Mouse (Mus musculus) ES-E14 (cell line): ENCODE data around the gene Ewsr1. TPM values are rescaled to one million over a fixed set of nuclear protein-coding genes. Genes with fewer than 3 reads are reported as not detected.

Experiments used
- DNase-seq: peaks from one replicate; pipeline ENCODE4 v3.0.0-alpha.2; 2013; ENCODE audit warnings: low read depth, low spot score
- H3K27ac ChIP-seq: 2 replicates; pipeline ENCODE4 v1.5.1; 2012; ENCODE audit warnings: low read depth, mild to moderate bottlenecking, low read length, moderate library complexity, mixed read lengths; ENCODE audit not compliant: poor library complexity, insufficient read depth, severe bottlenecking
- H3K36me3 ChIP-seq: 2 replicates; pipeline ENCODE4 v1.6.1; 2012; ENCODE audit warnings: mild to moderate bottlenecking, low read length, moderate library complexity, mixed read lengths; ENCODE audit not compliant: control insufficient read depth, poor library complexity, insufficient read depth, severe bottlenecking
- H3K4me1 ChIP-seq, 2 experiments: fragments of 150-350 bp in 1 of 2; sonication (generic) in 1 of 2; 2 replicates each; pipeline ENCODE4 v1.6.1; 2012; ENCODE audit warnings: low read length in 2 of 2, mild to moderate bottlenecking in 1 of 2, mixed read lengths in 1 of 2; ENCODE audit not compliant: control insufficient read depth in 2 of 2, insufficient read depth in 2 of 2, poor library complexity in 1 of 2
- H3K4me3 ChIP-seq, 2 experiments: fragments of 150-350 bp in 1 of 2; sonication (generic) in 1 of 2; 2 replicates each; pipeline ENCODE4 v1.5.1; 2012; ENCODE audit warnings: low read length in 2 of 2, low read depth in 1 of 2, mild to moderate bottlenecking in 1 of 2, mixed read lengths in 1 of 2; ENCODE audit not compliant: insufficient read depth in 1 of 2, poor library complexity in 1 of 2, severe bottlenecking in 1 of 2
- H3K9ac ChIP-seq: 2 replicates; pipeline ENCODE4 v1.6.1; 2012; ENCODE audit warnings: low read depth, mild to moderate bottlenecking, low read length, mixed read lengths; ENCODE audit not compliant: poor library complexity, insufficient read depth, severe bottlenecking
- H3K9me3 ChIP-seq: fragments of 150-350 bp; sonication (generic); 2 replicates; pipeline ENCODE4 v1.6.1; 2012; ENCODE audit warnings: low read depth, mild to moderate bottlenecking, low read length; ENCODE audit not compliant: control insufficient read depth, insufficient read depth
- CHD2 ChIP-seq: IDR thresholded peaks from 2 replicates; pipeline ENCODE4 v1.6.1; 2014; ENCODE audit warnings: mild to moderate bottlenecking, low read depth, low read length, inconsistent platforms
- HCFC1 ChIP-seq: IDR thresholded peaks from 2 replicates; pipeline ENCODE4 v1.6.1; 2012; ENCODE audit warnings: low read length, inconsistent platforms, borderline replicate concordance; ENCODE audit not compliant: insufficient read depth
- MAFK ChIP-seq: IDR thresholded peaks from 2 replicates; pipeline ENCODE4 v1.6.1; 2014; ENCODE audit warnings: mild to moderate bottlenecking, low read depth, low read length, inconsistent platforms; ENCODE audit not compliant: insufficient read depth
- ZC3H11A ChIP-seq: IDR thresholded peaks from 2 replicates; pipeline ENCODE4 v1.6.1; 2012; ENCODE audit warnings: low read depth, mild to moderate bottlenecking, inconsistent platforms, low read length, borderline replicate concordance
- ZNF384 ChIP-seq: IDR thresholded peaks from 2 replicates; pipeline ENCODE4 v1.6.1; 2012; ENCODE audit warnings: low read depth, low read length, inconsistent platforms
- in situ Hi-C, 2 experiments: fragments of 600-800 bp; cut with MboI; formaldehyde crosslinking; loops; one replicate each; pipeline ENCODE4 v1.15.1; 2025; ENCODE audit warnings: low sequenced_read_pairs in 2 of 2, inconsistent platforms in 1 of 2; ENCODE audit not compliant: unreplicated experiment in 2 of 2
- total RNA-seq: library from RNA; depleted of rRNA; stranded (reverse); fragments of 300-350 nt; gene quantifications from 2 replicates; pipeline ENCODE4 v1.2.3, GENCODE M21; 2012

Gene Ewsr1
- total RNA-seq, 1 experiment = 396 TPM

DNA sequence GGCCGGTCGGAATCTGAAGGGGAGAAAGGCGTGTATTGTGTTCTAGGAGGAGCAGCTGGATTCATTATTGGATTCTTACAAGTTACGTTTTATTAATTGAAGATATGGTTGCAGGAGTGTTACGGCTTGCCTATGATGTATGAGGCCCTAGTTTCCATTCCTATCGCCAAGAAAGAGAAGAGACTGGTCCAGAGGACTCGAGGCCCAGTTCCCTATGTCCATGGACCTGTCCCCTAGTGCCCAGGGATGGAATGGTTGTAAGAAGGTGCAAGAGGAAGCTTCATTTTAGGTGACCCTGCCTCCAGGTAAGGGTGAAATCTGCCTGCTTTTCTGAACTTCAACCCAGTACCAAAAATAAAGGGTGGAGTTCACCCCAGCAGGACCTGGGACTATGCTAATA is 1.2 kb upstream of the Ewsr1 start:
- H3K27ac ChIP-seq = peak overlapping the region; percentile 94; the same call in 1 of the 2 replicates
- H3K4me1 ChIP-seq = peaks cover 5 to 11% of the 10 kb centered on the region in 2 experiments; a peak in 3 of 4 replicates
- no peak for DNase-seq
- H3K9ac ChIP-seq = peak overlapping the region; percentile 99
- H3K9me3 ChIP-seq = no peaks in the 10 kb centered on the region
- TF ChIP-seq ZNF384 (no peak), MAFK (no peak), HCFC1 (no peak), ZC3H11A (no peak), CHD2 (no peak)
- H3K36me3 ChIP-seq = peaks cover 22% of the 10 kb centered on the region
- peak overlapping the region; percentile 79 to 84 for H3K4me3 ChIP-seq
- in situ Hi-C loops = no loop called here

DNA sequence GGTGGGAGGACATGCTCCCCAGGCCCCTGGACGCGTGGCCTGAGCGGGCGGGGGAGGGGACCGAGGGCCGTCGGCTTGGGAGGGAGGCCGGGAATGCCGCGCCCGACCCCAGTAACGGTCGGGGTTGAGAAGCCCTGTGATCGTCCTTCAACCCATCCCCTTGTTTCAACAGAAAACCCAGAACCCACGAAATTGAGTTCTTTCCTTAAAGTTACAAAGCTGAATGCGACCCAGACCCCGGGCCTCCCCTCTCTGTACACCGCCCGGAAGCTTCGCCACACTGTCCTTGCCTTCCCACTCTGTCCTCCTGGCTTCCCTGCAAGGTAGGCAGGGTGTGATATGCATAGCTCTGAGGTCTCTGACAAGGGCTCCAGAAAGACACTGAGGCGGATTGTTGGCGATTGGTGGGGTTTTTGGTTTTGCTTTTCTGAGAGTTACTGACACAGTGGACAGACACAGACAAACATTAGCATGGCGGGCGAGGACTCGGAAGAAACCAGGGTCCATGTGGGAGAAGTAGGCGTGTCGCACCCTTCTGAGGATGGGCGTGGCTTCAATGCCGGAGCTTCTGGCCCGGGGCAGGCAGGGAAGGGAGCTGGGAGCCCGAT is 614 bp upstream of the Ewsr1 start:
- in situ Hi-C loops = no loop called here
- H3K4me1 ChIP-seq = peaks cover 5 to 11% of the 10 kb centered on the region in 2 experiments; a peak in 3 of 4 replicates

DNA sequence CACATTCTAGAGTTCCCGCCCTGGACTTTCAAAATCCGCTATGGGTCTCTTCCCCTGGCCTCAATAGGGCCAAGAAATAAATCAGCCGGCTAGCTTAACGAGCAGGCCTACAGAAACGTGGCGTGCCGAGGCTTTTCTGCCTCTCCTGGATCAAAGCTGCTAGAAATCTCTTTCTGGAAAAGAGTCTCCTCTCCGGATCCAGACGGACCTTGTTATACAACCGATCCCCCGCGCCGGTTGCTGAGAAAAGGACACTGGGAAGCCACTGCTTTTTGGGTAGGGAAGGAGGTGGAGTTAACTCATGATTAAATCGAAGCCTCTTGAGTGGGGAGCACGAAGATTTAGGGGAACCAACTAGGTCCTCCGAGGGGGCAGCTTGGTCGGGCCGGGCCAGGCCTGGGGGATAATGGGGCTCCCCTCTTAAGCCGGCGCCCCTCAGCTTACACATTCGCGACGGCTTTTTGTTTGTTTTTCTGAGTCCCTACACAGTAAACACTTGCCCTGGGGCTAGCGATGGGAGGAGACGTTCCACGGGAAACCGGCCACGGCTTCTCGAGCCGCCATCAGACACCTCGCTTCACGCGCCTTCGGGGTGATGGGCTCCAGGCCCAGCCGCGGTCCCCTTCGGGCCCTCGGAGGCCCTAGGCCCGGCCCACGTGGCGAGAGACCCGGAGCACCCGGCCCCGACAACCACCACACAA is 881 bp downstream of the Ewsr1 start:
- no peak for TF ChIP-seq HCFC1
- no peak for TF ChIP-seq MAFK
- no peak for TF ChIP-seq ZC3H11A
- no peak for TF ChIP-seq CHD2
- no peak for TF ChIP-seq ZNF384
- DNase-seq = no peak
- Histone ChIP-seq H3K4me3 (peak overlapping the region; percentile 79 to 84), H3K9me3 (no peaks in the 10 kb centered on the region), H3K4me1 (peaks cover 5 to 11% of the 10 kb centered on the region in 2 experiments; a peak in 3 of 4 replicates), H3K36me3 (peaks cover 4% of the 10 kb centered on the region), H3K9ac (peak overlapping the region; percentile 99), H3K27ac (peak overlapping the region; percentile 94)
- in situ Hi-C loops = no loop called here

More for the DNA sequence above, 614 bp upstream of the Ewsr1 start:
- Histone ChIP-seq H3K9ac (peak overlapping the region; percentile 99), H3K27ac (peak overlapping the region; percentile 94), H3K4me3 (peak overlapping the region; percentile 79 to 84), H3K9me3 (no peaks in the 10 kb centered on the region), H3K36me3 (peaks cover 16% of the 10 kb centered on the region)
- DNase-seq = peak; percentile 77
- TF ChIP-seq HCFC1 (peak; percentile 51; the same call in 1 of the 2 replicates), ZC3H11A (no peak)

DNA sequence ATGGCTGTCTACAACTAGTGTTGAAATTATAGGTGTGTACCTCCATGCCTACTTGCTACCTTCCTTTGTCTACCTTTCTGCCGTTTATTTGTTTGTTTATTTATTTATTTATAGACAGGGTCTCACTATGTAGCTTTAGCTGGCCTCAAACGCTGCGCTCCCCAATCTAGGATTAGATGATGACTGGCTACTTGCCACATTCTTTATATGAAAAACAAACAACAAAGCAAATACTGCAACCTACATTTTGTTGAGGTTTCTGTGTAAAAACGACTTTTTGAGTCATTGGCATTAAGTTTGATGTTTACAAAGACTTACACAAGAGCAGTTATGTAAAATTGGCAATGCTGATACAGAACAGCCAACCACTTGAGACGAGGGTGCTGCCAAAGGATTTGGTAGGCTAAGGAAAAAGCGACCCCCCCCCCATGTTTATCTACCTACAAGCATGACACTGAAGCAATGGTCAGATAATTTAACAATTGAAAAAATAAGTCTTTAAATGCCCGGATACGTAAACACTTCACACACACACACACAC is 2.5 kb downstream of the Ewsr1 start:
- Histone ChIP-seq H3K36me3 (peaks cover 9% of the 10 kb centered on the region), H3K4me3 (peak overlapping the region; percentile 79 to 84), H3K9me3 (no peaks in the 10 kb centered on the region), H3K9ac (no peak overlapping the region), H3K27ac (no peak overlapping the region), H3K4me1 (peaks cover 5 to 8% of the 10 kb centered on the region in 2 experiments; a peak in 3 of 4 replicates)
- no peak for DNase-seq
- TF ChIP-seq ZNF384 (no peak), MAFK (no peak), CHD2 (no peak), ZC3H11A (no peak), HCFC1 (no peak)
- in situ Hi-C loops = no loop called here
